Mouse (Mus musculus): Measurements from ENCODE around the gene Vsir.

Gene Vsir

GRCm38 (mm10) chr10:60346701-60347405 lies at the start of gene Vsir:
Gene Vsir, plus strand, starts transcription at chr10:60346851.
- DNase-seq (ENCODE audit: low spot score): peak; percentile 66

- no peak for DNase-seq (ENCODE audit: low spot score)
These were observed 47.0 kb upstream of the Vsir start for GRCm38 (mm10) chr10:60299636-60300035.

- no peak for DNase-seq (ENCODE audit: low spot score)
These were observed 43.2 kb upstream of the Vsir start for GRCm38 (mm10) chr10:60303419-60303818.

- DNase-seq (ENCODE audit: low spot score): no peak
These were observed 41.6 kb upstream of the Vsir start for GRCm38 (mm10) chr10:60304854-60305628.

GRCm38 (mm10) chr10:60310629-60311028 lies 36.0 kb upstream of the Vsir start:
- DNase-seq (ENCODE audit: low spot score): no peak

- no peak for DNase-seq (ENCODE audit: low spot score)
These were observed 33.0 kb upstream of the Vsir start for GRCm38 (mm10) chr10:60313606-60314005.

- no peak for DNase-seq (ENCODE audit: low spot score)
These were observed 30.5 kb upstream of the Vsir start for GRCm38 (mm10) chr10:60316166-60316565.

- DNase-seq (ENCODE audit: low spot score): no peak
These were observed 17.5 kb upstream of the Vsir start for GRCm38 (mm10) chr10:60328963-60329650.

GRCm38 (mm10) chr10:60334583-60334982 lies 12.1 kb upstream of the Vsir start:
- no peak for DNase-seq (ENCODE audit: low spot score)

- DNase-seq (ENCODE audit: low spot score): no peak
These were observed 11.6 kb upstream of the Vsir start for GRCm38 (mm10) chr10:60335021-60335420.

- no peak for DNase-seq (ENCODE audit: low spot score)
These were observed 5.1 kb upstream of the Vsir start for GRCm38 (mm10) chr10:60341528-60341927.

- no peak for DNase-seq (ENCODE audit: low spot score)
These were observed 2.5 kb upstream of the Vsir start for GRCm38 (mm10) chr10:60344111-60344510.

GRCm38 (mm10) chr10:60346056-60346455 lies 595 bp upstream of the Vsir start:
- DNase-seq (ENCODE audit: low spot score): no peak

GRCm38 (mm10) chr10:60347768-60348610 lies 1.3 kb downstream of the Vsir start:
- DNase-seq (ENCODE audit: low spot score): no peak

GRCm38 (mm10) chr10:60349056-60349455 lies 2.4 kb downstream of the Vsir start:
- DNase-seq (ENCODE audit: low spot score): no peak

- no peak for DNase-seq (ENCODE audit: low spot score)
These were observed 3.0 kb downstream of the Vsir start for GRCm38 (mm10) chr10:60349644-60350043.

GRCm38 (mm10) chr10:60350077-60350804 lies 3.6 kb downstream of the Vsir start:
- no peak for DNase-seq (ENCODE audit: low spot score)

GRCm38 (mm10) chr10:60350805-60351167 lies 4.1 kb downstream of the Vsir start:
- DNase-seq (ENCODE audit: low spot score): no peak

- no peak for DNase-seq (ENCODE audit: low spot score)
These were observed 4.6 kb downstream of the Vsir start for GRCm38 (mm10) chr10:60351248-60351647.

- no peak for DNase-seq (ENCODE audit: low spot score)
These were observed 5.3 kb downstream of the Vsir start for GRCm38 (mm10) chr10:60351761-60352455.

Data from layer of hippocampus, adult 9-10 months (tissue).